Mouse (Mus musculus) thymus, postnatal 10 days (tissue): ENCODE results near the gene Pmpca.

Experiments used
- DNase-seq, 2 experiments: peaks; one replicate each; pipeline ENCODE4 v3.0.0; 2021; ENCODE audit warnings: low spot score in 2 of 2

Gene Pmpca

DNA sequence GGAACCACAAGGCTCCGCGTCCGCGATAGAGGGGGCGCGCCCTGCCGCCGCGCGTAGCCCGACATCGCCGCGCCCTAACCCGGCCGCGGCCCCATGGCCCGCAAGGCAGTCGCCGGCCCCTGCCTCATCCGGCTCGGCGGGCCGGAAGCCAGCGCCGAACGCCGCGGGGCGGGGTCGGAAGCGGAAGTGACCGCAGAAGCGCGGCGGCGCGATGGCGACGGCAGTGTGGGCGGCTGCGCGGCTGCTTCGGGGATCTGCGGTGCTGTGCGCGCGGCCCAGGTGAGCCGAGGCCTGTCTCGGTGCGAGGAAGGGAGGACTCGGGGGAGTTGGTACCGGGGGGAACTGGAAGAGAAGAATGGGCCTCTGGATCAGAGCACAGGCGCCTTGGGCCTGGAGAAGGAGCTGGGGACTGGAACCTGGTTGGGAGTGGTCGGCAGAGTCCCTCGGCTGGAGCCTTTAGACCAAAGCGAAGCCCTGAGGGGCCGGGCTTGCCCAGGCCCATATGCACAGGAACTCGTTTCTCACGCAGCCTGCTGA lies at the start of gene Pmpca, which contains the start of gene Entr1:
Gene Pmpca (plus strand): TSS at position 186 of the 537 bp plus-strand sequence.
Gene Entr1 (minus strand): TSS at position 163 of the 537 bp plus-strand sequence.
- DNase-seq: peak; percentile 74 to 87

DNA sequence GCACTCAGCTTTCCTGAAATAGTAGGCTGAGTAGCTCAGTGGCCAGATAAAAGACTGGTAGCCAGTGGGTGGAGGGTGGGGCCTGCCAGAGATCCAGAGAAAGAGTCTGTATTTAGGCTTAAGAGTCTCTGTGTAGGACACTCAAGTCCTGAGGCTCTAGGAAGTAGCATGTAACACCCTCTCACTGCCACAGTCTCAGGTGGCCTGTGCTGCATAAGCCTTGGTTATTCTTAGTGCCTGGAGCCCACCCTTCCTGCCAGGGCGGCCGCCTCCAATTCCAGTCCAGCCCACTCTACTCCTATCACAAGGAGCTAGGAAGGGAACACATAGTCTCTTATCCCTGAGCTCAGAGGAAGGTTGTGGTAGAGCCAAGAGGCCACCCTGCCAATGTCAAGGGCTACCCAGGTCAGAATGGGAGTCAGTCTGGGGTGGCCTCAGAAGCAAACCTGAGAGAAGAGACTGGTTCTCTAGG lies 47.6 kb upstream of the Pmpca start:
- DNase-seq: no peak

DNA sequence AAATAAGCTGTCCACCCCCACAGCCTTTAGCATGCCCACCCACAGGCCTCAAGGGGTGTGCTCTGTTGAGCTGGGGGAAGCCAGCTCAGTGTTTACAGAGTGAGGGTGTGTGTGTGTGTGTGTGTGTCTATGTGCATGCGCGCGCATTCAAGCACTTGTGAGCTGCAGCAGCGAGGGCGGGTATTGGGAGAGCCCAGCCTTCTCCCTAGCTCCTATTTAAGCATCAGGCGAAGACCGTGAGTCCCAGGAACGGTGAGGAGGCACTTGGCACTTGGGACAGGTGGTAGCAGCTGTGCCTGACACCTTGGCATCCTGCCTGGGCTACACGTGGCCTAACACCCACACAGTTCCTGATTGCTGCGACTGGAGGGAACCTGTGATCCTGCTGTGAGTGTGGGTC lies 47.1 kb upstream of the Pmpca start:
- no peak for DNase-seq

DNA sequence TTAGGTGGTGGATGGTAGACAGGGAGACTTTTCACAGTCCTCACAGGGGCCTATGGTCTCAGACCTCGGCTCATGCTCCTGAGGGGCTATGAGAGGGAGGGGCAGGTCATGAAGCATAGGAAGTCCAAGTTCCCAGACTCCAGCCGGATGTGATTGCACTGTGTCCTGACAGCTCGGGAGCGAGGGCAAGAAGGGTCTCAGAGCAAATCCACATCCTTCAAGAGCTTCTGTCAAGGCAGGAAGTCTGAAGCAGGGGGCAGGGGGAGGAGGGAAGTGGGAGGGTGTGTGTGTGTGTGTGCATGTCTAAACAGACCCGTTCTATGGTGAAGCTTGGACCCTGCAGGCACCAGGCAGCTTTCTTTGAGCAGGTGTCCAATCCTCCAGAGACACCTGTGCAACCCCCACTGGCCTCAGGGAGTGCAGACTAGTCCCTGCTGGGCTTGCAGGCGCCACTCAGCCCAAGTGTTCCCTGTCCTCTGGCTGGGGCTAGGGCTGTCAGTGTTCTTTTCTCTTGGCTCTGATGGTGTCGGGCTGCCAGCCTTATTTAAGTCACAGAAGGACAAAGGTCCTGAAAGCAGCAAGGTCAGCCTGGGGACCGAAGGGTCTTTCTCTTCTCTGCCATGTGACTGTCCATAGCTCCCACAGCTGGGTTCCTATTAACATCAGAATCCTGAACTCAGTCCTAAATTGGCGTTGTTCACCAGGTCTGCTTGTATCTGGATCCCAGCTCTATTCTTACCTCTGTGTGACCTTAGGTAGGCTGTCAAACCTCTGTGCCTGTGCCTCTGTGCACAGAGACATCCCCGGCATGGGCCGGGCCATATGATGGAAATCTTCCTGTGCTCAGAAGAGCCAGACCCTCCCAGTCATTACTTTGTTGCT lies 46.3 kb upstream of the Pmpca start:
- DNase-seq: no peak

DNA sequence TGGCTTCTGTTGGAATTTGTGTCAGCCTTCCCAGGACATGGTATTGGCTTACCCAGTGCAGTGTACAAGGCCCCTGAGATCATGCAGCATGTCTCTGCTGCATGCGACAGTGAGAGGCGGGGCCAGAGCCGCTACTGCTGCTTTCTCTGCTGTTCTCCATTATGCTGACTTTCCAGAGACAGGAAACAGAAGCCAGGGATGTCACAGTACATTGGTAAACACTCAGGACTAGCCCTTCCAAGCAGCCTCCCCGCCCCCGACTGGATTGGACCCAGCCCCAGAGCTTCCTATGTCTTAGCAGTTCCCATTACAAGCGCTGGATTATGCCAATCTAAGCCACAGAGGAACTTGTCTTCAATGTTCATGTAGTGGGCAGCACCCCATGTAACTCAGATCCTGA lies 40.9 kb upstream of the Pmpca start:
- no peak for DNase-seq

DNA sequence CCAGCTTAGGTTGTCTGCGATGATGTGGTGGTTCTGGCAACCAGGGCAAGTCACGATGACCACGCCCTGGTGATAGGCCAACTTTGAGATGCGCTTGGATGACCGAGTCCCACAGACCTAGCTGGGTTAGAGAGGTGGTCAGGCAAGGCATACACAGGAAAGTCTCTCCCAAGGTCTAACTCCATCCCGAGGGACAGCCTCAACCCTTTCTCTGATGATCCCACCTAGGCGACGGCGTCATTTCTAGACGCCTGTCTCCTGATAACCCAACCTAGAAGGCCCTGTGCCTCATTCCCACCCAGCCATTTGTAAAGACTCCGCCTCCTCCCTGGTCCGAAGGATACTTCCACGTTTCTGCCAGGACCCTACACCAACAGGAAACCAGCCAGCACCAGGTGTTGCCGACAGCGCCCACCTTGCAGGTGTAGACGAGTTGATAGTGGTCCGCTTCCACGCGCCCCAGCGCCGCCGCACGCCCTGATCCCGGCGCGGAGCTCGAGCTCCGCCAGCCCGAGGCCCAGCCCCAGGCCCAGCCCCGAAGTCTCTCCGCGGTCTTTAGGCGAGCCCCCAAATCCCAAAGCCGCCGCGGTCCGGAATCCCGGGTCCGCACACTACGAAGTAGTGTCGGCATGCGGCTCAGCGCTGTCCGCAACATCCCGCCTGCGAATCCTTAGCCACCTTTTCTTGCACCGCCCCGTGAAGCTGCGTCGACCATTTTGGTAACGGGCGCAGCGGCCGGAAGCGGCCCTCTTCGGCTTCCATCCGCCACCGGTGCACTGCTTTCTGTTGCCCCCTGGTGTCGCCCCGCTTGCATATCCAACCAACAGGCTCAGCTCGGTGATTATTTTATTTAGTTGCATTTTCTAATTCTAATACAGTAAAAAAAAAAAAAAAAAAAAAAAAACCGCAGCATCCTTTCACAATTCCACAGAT lies 37.5 kb upstream of the Pmpca start, which contains the start of gene Dnlz:
Gene Dnlz (minus strand): TSS at position 753 of the 933 bp plus-strand sequence.
- DNase-seq: peak; percentile 88 to 94

DNA sequence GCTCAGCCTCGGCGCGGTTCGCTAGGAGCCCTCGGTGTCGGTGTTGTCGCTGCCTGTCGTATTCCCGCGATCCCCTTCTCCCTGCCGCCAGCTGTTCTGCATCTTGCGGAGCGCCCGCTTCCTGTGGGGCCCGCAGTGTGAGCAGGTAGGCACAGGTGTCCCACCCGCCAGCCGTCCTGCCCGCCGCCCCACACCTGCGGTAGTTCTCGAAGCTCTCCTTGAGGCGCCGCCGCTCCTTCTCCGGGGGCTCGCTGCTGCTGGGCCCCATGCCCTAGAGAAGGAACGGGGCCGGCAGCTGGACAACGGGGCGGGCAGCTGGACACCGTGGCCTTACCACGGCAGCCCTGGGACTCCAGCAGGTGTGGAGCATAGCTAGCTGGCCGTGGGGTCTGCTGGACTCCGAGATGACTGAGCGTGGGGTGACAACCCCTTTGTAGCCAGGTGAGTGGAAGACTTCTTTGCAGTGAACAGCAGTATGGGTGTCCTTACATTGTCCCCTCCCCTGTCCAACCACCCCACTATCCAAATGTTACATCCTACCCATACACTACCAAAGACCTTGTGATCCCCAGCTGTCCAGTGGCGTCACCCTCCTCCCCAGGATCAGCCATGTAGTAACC lies 36.7 kb upstream of the Pmpca start:
- DNase-seq: peak; percentile 74 to 81

DNA sequence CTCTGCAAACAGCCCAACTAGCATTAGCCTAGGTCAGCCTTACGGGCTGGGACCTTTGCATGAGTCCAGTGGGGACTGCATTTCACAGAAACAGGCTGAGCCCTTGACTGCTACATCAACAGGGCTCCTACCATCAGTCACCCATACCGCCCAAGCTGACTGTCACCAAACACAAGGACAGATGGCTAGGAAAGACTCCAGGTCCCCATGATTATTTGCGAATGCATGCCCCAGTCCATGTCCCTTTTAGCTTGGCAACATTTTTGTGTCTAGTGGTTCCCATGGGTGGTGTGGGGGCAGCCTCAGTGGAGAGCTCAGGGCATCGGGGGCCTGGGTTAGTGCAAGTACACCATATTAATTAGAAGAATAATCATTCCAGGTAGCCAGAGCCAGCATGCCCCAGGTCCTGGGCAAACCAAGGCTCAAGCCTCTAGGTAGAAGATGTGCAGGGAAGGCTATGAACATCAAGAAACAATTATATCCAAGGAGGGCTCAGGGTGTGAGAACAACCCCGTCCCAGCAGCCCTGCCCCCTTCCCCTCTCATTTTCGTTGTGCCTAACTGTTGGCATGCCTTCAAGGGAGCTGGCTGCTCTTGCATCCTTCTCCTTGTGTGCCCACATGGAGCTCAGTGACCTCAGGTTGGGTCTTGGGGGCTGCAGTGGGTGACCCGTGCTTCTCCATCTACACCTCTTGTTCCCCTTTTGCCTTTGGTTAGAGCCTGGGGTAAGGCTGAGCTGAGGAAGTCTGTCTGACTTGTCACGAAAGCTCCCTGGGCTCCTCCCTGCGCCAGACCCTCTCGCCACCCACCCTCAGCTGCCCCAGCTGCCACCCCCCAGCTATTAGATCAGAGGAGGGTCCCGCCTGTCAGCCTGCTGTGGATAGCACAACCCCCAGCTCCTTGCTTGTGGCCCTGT lies 35.8 kb upstream of the Pmpca start:
- no peak for DNase-seq

DNA sequence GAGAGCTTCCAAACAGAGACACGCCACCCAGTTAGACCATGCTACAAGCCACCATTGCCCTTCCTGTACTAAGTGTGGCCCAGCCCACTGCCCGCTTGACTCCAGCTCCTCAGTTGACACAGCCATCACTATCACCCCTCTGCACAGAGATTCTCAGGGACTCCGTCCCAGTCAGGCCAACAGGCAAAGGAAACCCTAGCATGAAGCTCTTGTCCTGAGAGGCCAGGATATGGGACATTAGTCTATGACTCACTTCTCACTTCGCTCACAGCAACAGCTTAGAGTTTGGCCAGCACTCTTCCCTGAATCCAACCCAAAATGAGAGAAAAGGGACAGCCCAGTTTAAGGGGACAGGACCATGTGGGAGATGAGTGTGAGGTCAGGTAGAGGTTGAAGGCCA lies 34.7 kb upstream of the Pmpca start:
- DNase-seq: no peak

DNA sequence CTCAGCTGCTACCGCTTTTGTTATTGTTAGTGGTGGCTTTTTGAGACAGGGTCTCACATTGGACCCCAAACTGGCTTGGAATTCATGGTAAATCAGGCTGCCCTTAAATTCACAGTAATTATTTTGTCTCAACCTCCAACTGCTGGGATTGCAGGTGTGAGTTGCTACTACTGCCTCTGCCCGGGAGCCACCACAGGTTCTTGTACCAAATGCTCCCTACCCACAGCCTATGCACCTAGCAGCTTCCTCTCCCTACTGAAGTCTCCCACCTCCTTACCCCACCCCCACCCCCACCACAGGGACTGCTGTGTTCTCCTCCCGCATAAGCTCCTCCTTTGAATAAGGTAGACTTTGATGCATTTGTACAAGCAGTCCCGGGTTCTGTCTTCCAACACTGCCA lies 32.9 kb upstream of the Pmpca start:
- DNase-seq: no peak

DNA sequence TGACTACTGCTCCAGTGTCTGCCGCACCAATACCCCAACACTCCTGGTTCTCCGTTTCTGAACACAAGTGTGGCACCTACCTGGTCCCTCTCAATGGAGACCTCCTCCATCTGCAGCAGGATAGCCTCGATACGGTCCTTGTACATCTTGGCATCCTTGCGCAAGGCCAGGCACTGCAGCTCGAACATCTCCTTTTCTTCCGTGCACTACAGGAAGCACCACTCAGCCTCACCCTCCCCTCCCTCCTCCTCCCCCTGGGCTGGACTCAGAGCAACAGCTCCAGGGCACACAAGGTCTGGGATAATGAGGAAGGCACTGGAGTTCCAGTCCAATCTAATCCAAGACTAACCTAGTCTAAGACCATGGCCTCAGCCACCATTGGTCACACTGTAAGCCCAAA lies 32.5 kb upstream of the Pmpca start:
- peak; percentile 36 to 42 for DNase-seq

DNA sequence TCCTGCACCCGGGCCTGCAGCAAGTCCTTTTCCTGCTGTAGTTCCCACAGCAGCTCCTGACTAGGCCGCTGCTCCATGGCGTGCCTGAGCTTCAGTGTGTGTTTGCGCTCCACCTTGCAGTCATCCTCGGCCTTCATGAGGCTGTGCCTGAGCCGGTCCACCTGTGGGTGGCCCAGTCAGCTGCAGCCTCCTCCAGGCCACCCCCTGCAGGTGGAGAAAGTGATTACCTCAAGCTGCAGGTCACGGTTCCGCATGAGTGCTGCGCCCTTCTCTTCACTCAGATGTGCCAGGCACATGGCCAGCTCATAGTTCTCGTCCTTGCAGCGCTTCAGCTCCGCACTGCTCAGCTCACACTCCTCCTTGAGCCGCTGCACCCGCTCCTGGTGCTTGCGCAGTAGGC lies 31.7 kb upstream of the Pmpca start:
- DNase-seq: no peak

DNA sequence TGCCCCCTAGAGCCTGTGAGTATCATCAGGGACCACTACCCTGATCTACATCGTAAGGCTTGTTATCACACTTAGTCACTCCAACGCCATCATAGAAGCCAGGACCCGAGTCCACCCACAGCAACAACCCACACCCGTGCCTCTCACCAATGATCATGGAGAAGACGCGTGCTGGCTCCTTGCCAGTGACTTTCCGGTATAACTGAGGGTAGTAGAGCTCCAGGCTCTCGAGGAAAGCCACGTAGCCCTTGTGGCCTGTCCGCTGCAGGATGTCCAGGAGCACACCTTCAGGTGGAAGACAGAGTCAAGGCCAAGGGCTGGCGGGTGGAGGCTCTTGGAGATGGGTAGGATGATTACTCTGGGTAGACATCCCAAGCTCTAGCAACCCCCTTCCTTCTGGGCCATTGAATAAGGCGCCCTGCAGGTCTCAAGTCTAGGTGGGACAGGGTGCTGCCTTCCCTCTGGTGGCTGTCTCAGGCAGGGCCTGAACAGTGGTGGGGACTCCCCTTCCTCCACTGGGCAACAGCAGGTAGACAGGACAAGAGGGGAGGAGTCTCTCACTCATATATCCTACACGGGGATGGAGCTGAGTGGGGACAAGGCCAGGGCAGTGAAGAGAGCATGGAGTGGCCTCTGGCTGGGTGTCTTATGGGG lies 30.3 kb upstream of the Pmpca start:
- DNase-seq: no peak

DNA sequence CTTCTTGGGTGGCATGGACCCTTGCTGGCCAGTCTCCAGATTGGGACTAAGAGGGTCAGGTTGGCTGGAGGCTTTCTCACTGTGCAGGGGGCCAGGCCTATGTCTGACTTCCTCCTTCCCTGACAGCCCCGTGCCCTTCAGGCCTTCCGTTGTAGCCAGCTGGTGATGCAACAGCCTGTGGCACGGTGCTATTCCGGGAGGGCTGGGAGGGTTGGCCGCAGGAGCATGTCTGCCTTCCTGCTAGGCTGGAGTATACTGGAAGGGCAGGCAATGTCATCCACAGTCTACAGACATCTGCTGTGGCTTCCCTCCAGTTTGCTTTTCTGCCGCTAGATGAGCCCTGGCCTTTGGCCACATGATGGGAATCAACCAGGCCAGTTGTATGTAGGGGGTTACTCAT lies 29.2 kb upstream of the Pmpca start:
- no peak for DNase-seq

DNA sequence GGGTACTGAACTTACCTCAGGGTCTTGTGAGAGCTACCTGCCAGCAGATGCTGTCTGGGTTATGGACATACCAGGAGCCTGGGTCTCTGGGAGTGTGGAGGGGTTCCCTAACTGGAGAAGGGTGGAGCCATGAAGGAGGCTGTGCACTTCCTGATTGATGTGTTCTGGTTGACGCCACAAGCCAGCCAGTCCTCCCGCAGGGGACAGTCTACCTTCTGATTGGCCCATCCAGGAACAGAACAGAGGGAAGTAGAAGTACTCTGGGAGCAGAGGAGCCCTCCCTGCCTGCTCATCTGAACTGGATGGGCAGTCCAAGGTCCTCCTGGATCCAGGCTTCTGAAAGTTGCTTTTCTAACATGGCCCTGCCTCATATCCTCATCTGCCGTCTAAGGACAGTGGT lies 28.4 kb upstream of the Pmpca start, which contains the start of gene Card9:
Gene Card9 (minus strand): TSS at position 147 of the 400 bp plus-strand sequence.
- no peak for DNase-seq

DNA sequence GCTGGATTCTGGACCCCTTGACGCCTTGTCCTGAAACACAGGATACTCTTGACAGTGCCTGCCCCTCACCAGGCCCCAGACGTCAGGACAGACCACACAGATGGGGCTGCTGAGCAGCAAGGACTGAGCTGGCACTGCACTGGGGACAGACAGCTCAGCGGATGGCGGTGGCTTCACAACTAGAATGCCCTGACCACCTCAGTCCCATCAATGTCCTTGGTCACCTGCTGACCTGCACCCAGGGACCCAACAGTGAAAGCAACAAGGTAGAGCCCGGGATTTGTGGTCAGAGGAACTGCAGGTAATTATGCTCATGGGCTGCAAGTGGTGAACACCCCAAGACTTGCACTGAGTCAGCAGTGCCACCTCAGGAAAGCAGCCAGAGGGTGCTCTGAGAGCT lies 26.1 kb upstream of the Pmpca start:
- no peak for DNase-seq

DNA sequence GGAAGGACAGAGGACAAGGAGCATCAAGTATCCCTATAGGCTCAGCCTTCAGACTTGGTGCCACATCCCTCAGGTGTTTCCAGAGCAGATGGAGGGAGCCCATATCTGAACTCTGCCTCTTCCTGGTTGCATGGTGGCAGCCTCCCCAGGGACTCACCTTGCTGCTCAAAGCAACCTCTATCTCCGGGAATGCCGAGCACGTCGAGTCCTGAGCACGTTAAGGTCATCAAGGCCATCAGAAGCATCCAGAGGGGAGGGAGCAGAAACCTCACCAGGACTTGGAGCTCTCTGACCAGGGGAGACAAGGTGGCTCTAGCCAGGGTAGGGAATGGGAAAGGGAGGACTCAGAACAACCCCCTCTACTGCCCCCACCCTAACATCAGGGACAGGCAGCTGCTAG lies 25.7 kb upstream of the Pmpca start:
- no peak for DNase-seq

DNA sequence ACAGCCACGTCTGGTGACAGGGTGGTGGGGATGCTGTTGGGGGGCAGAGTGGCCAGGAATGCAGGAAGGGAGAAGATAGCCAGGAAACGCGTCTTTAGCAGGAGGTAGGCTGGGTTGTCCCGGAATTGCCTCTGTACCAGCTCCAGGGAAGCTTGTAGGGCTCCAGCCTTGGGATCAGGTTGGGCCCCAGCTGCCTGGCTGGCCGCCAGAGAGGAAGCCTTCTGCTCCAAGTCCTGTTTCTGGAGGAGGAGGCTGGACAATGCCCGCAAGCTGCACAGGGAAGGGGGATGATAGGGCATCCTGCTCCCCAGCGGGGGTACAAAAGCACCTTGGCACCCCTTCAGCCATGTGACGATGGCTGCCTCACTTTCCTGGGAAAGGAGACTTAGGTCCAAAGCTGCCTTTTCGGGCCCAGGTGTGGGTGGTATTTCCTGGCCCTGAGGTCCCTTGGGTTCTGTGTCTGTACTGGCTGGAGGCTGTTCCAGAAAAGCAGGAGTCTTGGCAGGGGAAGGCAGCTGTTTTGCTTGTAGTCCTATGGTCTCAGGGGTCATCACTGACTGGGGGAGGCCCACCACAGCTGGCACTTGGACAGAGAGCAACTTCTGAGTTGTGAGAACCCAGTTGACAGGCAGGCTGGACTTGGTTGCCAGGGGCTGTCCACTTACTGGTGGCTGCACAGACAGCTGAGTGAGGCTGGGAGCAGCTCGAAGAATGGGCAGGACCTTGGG lies 24.2 kb upstream of the Pmpca start:
- no peak for DNase-seq

DNA sequence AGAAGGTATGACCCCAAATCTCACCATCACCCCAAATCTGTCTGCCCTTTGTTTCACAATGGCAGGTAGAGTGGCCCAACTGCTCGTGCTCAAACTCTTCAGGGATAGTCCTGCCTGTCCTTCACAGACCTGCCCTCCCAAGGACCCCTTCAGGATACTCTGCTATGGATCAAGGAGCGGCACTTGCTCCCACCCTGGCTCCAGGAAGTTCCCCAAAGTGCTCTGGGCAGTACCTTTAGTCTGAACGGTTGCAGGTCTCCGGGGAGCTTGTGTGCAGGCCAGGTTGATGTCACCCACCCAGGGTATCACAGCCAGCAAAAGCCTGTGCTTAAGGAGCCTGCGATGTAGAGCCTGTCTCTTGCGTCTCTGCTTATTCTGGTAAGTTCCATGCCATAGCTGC lies 21.2 kb upstream of the Pmpca start:
- DNase-seq: no peak
